Mouse (Mus musculus) limb, embryonic 11.5 days (tissue): ENCODE measurements around the gene Cfap126. TPM values are rescaled to one million over a fixed set of nuclear protein-coding genes. Genes with fewer than 3 reads are reported as not detected.

ENCODE experiments used
- ATAC-seq: fragments of 200-750 bp; cut with Nextera tagmentation; 2 replicates; pipeline ENCODE4 v1.8.0; 2017; ENCODE audit warnings: low read depth; ENCODE audit not compliant: insufficient number of reproducible peaks, low FRiP score, low TSS enrichment
- DNase-seq: peaks from one replicate; pipeline ENCODE4 v3.0.0-alpha.2; 2015; ENCODE audit warnings: low spot score
- H3K27ac ChIP-seq: fragments of 300-500 bp; sonication (generic); replicated peaks from 2 replicates; pipeline ENCODE4 v1.5.1; 2014; ENCODE audit warnings: low read depth, mild to moderate bottlenecking, low read length
- H3K27me3 ChIP-seq: fragments of 300-500 bp; sonication (generic); 2 replicates; pipeline ENCODE4 v1.6.1; 2014; ENCODE audit warnings: mild to moderate bottlenecking, low read length, mixed read lengths; ENCODE audit not compliant: control insufficient read depth, insufficient read depth
- H3K36me3 ChIP-seq: fragments of 300-500 bp; sonication (generic); 2 replicates; pipeline ENCODE4 v1.6.1; 2014; ENCODE audit warnings: mild to moderate bottlenecking, low read length, moderate library complexity, mixed read lengths; ENCODE audit not compliant: control insufficient read depth, insufficient read depth
- H3K4me1 ChIP-seq: fragments of 300-500 bp; sonication (generic); 2 replicates; pipeline ENCODE4 v1.6.1; 2014; ENCODE audit warnings: low read length, mixed read lengths; ENCODE audit not compliant: control insufficient read depth, insufficient read depth
- H3K4me2 ChIP-seq: fragments of 300-500 bp; sonication (generic); 2 replicates; pipeline ENCODE4 v1.6.1; 2014; ENCODE audit warnings: low read depth, mild to moderate bottlenecking, moderate library complexity; ENCODE audit not compliant: severe bottlenecking
- H3K4me3 ChIP-seq: fragments of 300-500 bp; sonication (generic); 2 replicates; pipeline ENCODE4 v1.5.1; 2014; ENCODE audit warnings: low read depth, low read length
- H3K9ac ChIP-seq: fragments of 300-500 bp; sonication (generic); 2 replicates; pipeline ENCODE4 v1.6.1; 2014; ENCODE audit warnings: mild to moderate bottlenecking, low read length
- H3K9me3 ChIP-seq: fragments of 300-500 bp; sonication (generic); 2 replicates; pipeline ENCODE4 v1.6.1; 2016; ENCODE audit warnings: low read length; ENCODE audit not compliant: control insufficient read depth
- WGBS: fragments of 180-500 bp; shearing (Covaris S2); extraction: QIAGEN DNeasy Blood & Tissue Kit; methylation state at CpG from one replicate; pipeline ENCODE4 v1.1.7; 2014; 5-methylcytosine and 5-hydroxymethylcytosine counted together
- polyA plus RNA-seq: library from polyadenylated mRNA; unstranded; fragments of >200 nt; fragmentation: Nextera tagmentation; extraction: Ambion mirVana; gene quantifications from 2 replicates; pipeline ENCODE4 v1.2.1, GENCODE M21; 2014

The Cfap126 gene
- polyA plus RNA-seq, 1 experiment from 2014 or later, result 1.7 TPM

GRCm38 (mm10) chr1:171111020-171111780 lies 2.5 kb upstream of the Cfap126 start:
- 0 out of 2 replicates have a peak overlapping the region, but pooled peaks have one; percentile 62 for H3K27ac ChIP-seq
- H3K36me3 ChIP-seq, result no peaks in the 10 kb centered on the region
- no peaks in the 10 kb centered on the region for H3K9me3 ChIP-seq
- no peaks in the 10 kb centered on the region for H3K27me3 ChIP-seq
- H3K4me3 ChIP-seq, result peak overlapping the region; percentile 51
- WGBS, result under 1% methylated on average over 38 of the region's 38 CpGs
- ATAC-seq, result peak; percentile 80
- H3K9ac ChIP-seq, result peak overlapping the region; percentile 73
- peak overlapping the region; percentile 71 for H3K4me2 ChIP-seq
- DNase-seq, result peak; percentile 98
- H3K4me1 ChIP-seq, result no peaks in the 10 kb centered on the region

GRCm38 (mm10) chr1:171111781-171112575 lies 1.7 kb upstream of the Cfap126 start:
- H3K27me3 ChIP-seq, result no peaks in the 10 kb centered on the region
- no peak overlapping the region for H3K27ac ChIP-seq
- peak overlapping the region; percentile 71 for H3K4me2 ChIP-seq
- no peaks in the 10 kb centered on the region for H3K9me3 ChIP-seq
- DNase-seq, result peak; percentile 75
- WGBS, result 3% methylated on average over 15 of the region's 15 CpGs
- no peaks in the 10 kb centered on the region for H3K36me3 ChIP-seq
- ATAC-seq, result no peak
- no peaks in the 10 kb centered on the region for H3K4me1 ChIP-seq
- H3K4me3 ChIP-seq, result peak overlapping the region; percentile 51
- 0 out of 2 replicates have a peak overlapping the region, but pooled peaks have one; percentile 12 for H3K9ac ChIP-seq

GRCm38 (mm10) chr1:171112986-171113385 lies 732 bp upstream of the Cfap126 start:
- DNase-seq, result no peak
- 71% methylated on average over 4 of the region's 4 CpGs for WGBS
- Histone ChIP-seq H3K9me3 (no peaks in the 10 kb centered on the region), H3K4me1 (no peaks in the 10 kb centered on the region), H3K27ac (no peak overlapping the region), H3K36me3 (no peaks in the 10 kb centered on the region), H3K4me2 (no peak overlapping the region), H3K27me3 (no peaks in the 10 kb centered on the region), H3K4me3 (no peak overlapping the region), H3K9ac (no peak overlapping the region)
- no peak for ATAC-seq

GRCm38 (mm10) chr1:171116280-171116679 lies 2.6 kb downstream of the Cfap126 start:
- no peak for DNase-seq
- no peaks in the 10 kb centered on the region for H3K36me3 ChIP-seq
- H3K9me3 ChIP-seq, result no peaks in the 10 kb centered on the region
- 73% methylated on average over 4 of the region's 4 CpGs for WGBS
- H3K4me1 ChIP-seq, result no peaks in the 10 kb centered on the region
- no peak for ATAC-seq
- H3K4me3 ChIP-seq, result no peak overlapping the region
- H3K4me2 ChIP-seq, result no peak overlapping the region
- no peaks in the 10 kb centered on the region for H3K27me3 ChIP-seq
- no peak overlapping the region for H3K27ac ChIP-seq
- no peak overlapping the region for H3K9ac ChIP-seq

- H3K4me1 ChIP-seq, result no peaks in the 10 kb centered on the region
- H3K9ac ChIP-seq, result no peak overlapping the region
- H3K27ac ChIP-seq, result no peak overlapping the region
- WGBS, result 16% methylated on average over 4 of the region's 4 CpGs
- no peaks in the 10 kb centered on the region for H3K9me3 ChIP-seq
- ATAC-seq (no peak), DNase-seq (peak; percentile 46)
- no peaks in the 10 kb centered on the region for H3K27me3 ChIP-seq
- H3K36me3 ChIP-seq, result no peaks in the 10 kb centered on the region
- no peak overlapping the region for H3K4me2 ChIP-seq
- no peak overlapping the region for H3K4me3 ChIP-seq
These were observed 4.6 kb downstream of the Cfap126 start for GRCm38 (mm10) chr1:171118269-171118684.

GRCm38 (mm10) chr1:171118996-171119395 lies 5.3 kb downstream of the Cfap126 start:
- ATAC-seq (no peak), DNase-seq (no peak)
- Histone ChIP-seq H3K4me3 (no peak overlapping the region), H3K9ac (no peak overlapping the region), H3K4me2 (no peak overlapping the region), H3K9me3 (no peaks in the 10 kb centered on the region), H3K27me3 (no peaks in the 10 kb centered on the region), H3K36me3 (no peaks in the 10 kb centered on the region), H3K4me1 (no peaks in the 10 kb centered on the region), H3K27ac (no peak overlapping the region)
- WGBS, result 92% methylated on average over 5 of the region's 5 CpGs

GRCm38 (mm10) chr1:171119405-171119804 lies 5.7 kb downstream of the Cfap126 start:
- no peak overlapping the region for H3K4me2 ChIP-seq
- ATAC-seq (no peak), DNase-seq (no peak)
- H3K4me3 ChIP-seq, result no peak overlapping the region
- 88% methylated on average over 14 of the region's 14 CpGs for WGBS
- no peaks in the 10 kb centered on the region for H3K9me3 ChIP-seq
- no peaks in the 10 kb centered on the region for H3K4me1 ChIP-seq
- no peak overlapping the region for H3K9ac ChIP-seq
- H3K27ac ChIP-seq, result no peak overlapping the region
- H3K27me3 ChIP-seq, result no peaks in the 10 kb centered on the region
- no peaks in the 10 kb centered on the region for H3K36me3 ChIP-seq

- H3K9ac ChIP-seq, result no peak overlapping the region
- no peak overlapping the region for H3K4me2 ChIP-seq
- no peaks in the 10 kb centered on the region for H3K4me1 ChIP-seq
- H3K36me3 ChIP-seq, result no peaks in the 10 kb centered on the region
- DNase-seq, result no peak
- H3K27ac ChIP-seq, result no peak overlapping the region
- ATAC-seq, result no peak
- no peak overlapping the region for H3K4me3 ChIP-seq
- no peaks in the 10 kb centered on the region for H3K27me3 ChIP-seq
- no peaks in the 10 kb centered on the region for H3K9me3 ChIP-seq
- WGBS, result 29% methylated on average over 3 of the region's 3 CpGs
These were observed 7.2 kb downstream of the Cfap126 start for GRCm38 (mm10) chr1:171120893-171121292.
